Mouse (Mus musculus) limb, embryonic 15.5 days (tissue): Measurements from ENCODE around the gene Suds3. TPM values are rescaled to one million over a fixed set of nuclear protein-coding genes. Genes with fewer than 3 reads are reported as not detected.
A peak's percentile ranks its signal among the peaks of the same experiment; 100 is the strongest.

Experiments used
- ATAC-seq: fragments of 200-750 bp; cut with Nextera tagmentation; 2 replicates; pipeline ENCODE4 v1.8.0; 2017; ENCODE audit warnings: low read depth, moderate TSS enrichment; ENCODE audit not compliant: insufficient number of reproducible peaks, low FRiP score, low TSS enrichment
- H3K27ac ChIP-seq: fragments of 300-500 bp; sonication (generic); 2 replicates; pipeline ENCODE4 v1.5.1; 2015; ENCODE audit warnings: moderate library complexity, mild to moderate bottlenecking, inconsistent platforms
- H3K27me3 ChIP-seq: fragments of 300-500 bp; sonication (generic); 2 replicates; pipeline ENCODE4 v1.6.1; 2015; ENCODE audit warnings: inconsistent platforms
- H3K36me3 ChIP-seq: fragments of 300-500 bp; sonication (generic); 2 replicates; pipeline ENCODE4 v1.6.1; 2015; ENCODE audit warnings: inconsistent platforms
- H3K4me1 ChIP-seq: fragments of 300-500 bp; sonication (generic); 2 replicates; pipeline ENCODE4 v1.6.1; 2015; ENCODE audit warnings: inconsistent platforms
- H3K4me2 ChIP-seq: fragments of 300-500 bp; sonication (generic); 2 replicates; pipeline ENCODE4 v1.6.1; 2015; ENCODE audit warnings: mild to moderate bottlenecking, inconsistent platforms
- H3K4me3 ChIP-seq: fragments of 300-500 bp; sonication (generic); 2 replicates; pipeline ENCODE4 v1.5.1; 2015; ENCODE audit warnings: mild to moderate bottlenecking, inconsistent platforms
- H3K9ac ChIP-seq: fragments of 300-500 bp; sonication (generic); 2 replicates; pipeline ENCODE4 v1.6.1; 2015; ENCODE audit warnings: inconsistent platforms
- H3K9me3 ChIP-seq: fragments of 300-500 bp; sonication (generic); 2 replicates; pipeline ENCODE4 v1.6.1; 2016; ENCODE audit warnings: inconsistent platforms
- WGBS: fragments of 180-500 bp; shearing (Covaris S2); methylation state at CpG from one replicate; pipeline ENCODE4 v1.1.7; 2015; 5-methylcytosine and 5-hydroxymethylcytosine counted together
- polyA plus RNA-seq: library from polyadenylated mRNA; unstranded; fragments of >200 nt; fragmentation: Nextera tagmentation; extraction: Ambion mirVana; gene quantifications from 2 replicates; pipeline ENCODE4 v1.2.1, GENCODE M21; 2015

Suds3 gene
- polyA plus RNA-seq, 1 experiment from 2014 or later, result 68.8 TPM

- no peaks in the 10 kb centered on the region for H3K36me3 ChIP-seq
- peak within 1 kb of the TSS; percentile 91 for H3K4me2 ChIP-seq
- peak; percentile 90 for ATAC-seq
- under 1% methylated on average over 70 of the region's 74 CpGs for WGBS
- H3K4me3 ChIP-seq, result peak within 1 kb of the TSS; percentile 82
- H3K4me1 ChIP-seq, result peaks cover 16% of the 10 kb centered on the region
- H3K9ac ChIP-seq, result peak within 1 kb of the TSS; percentile 50
- H3K27me3 ChIP-seq, result peaks cover 15% of the 10 kb centered on the region
- H3K9me3 ChIP-seq, result no peaks in the 10 kb centered on the region
- peak within 1 kb of the TSS; percentile 3; the same call in 1 of the 2 replicates for H3K27ac ChIP-seq
Observed at GRCm38 (mm10) chr5:117119777-117120488, 4.0 kb upstream of the Suds3 start, which contains the start of gene Taok3. Gene Taok3, plus strand, starts transcription at chr5:117120129.

GRCm38 (mm10) chr5:117118850-117119249, 2.9 kb upstream of the Suds3 start:
- ATAC-seq, result no peak
- H3K9me3 ChIP-seq, result no peaks in the 10 kb centered on the region
- no peak overlapping the region for H3K4me3 ChIP-seq
- H3K27ac ChIP-seq, result no peak overlapping the region
- H3K4me1 ChIP-seq, result peaks cover 25% of the 10 kb centered on the region
- peak overlapping the region; percentile 91; the same call in 1 of the 2 replicates for H3K4me2 ChIP-seq
- H3K27me3 ChIP-seq, result peaks cover 15% of the 10 kb centered on the region
- H3K9ac ChIP-seq, result no peak overlapping the region
- 63% methylated on average over 8 of the region's 8 CpGs for WGBS
- 0 out of 2 replicates have a peak, but pooled peaks cover 1% of the 10 kb centered on the region for H3K36me3 ChIP-seq

- Histone ChIP-seq H3K4me3 (no peak overlapping the region), H3K27ac (no peak overlapping the region), H3K9ac (no peak overlapping the region), H3K9me3 (no peaks in the 10 kb centered on the region), H3K36me3 (peaks cover 7% of the 10 kb centered on the region; the same call in 1 of the 2 replicates), H3K27me3 (peaks cover 15% of the 10 kb centered on the region), H3K4me1 (peaks cover 26% of the 10 kb centered on the region), H3K4me2 (no peak overlapping the region)
- no peak for ATAC-seq
- 85% methylated on average over 2 of the region's 2 CpGs for WGBS
Observed at GRCm38 (mm10) chr5:117118220-117118619, 2.3 kb upstream of the Suds3 start.

GRCm38 (mm10) chr5:117117716-117118115, 1.8 kb upstream of the Suds3 start:
- Histone ChIP-seq H3K4me1 (peaks cover 26% of the 10 kb centered on the region), H3K9me3 (no peaks in the 10 kb centered on the region), H3K4me2 (no peak overlapping the region), H3K9ac (no peak overlapping the region), H3K27me3 (peaks cover 15% of the 10 kb centered on the region), H3K36me3 (peaks cover 10% of the 10 kb centered on the region), H3K27ac (no peak overlapping the region; the same call in 1 of the 2 replicates), H3K4me3 (no peak overlapping the region)
- no peak for ATAC-seq
- 55% methylated on average over 7 of the region's 7 CpGs for WGBS

GRCm38 (mm10) chr5:117117241-117117640, 1.3 kb upstream of the Suds3 start:
- 71% methylated on average over 2 of the region's 2 CpGs for WGBS
- Histone ChIP-seq H3K27ac (no peak overlapping the region; the same call in 1 of the 2 replicates), H3K36me3 (peaks cover 15% of the 10 kb centered on the region), H3K9ac (no peak overlapping the region), H3K27me3 (peaks cover 15% of the 10 kb centered on the region), H3K9me3 (no peaks in the 10 kb centered on the region), H3K4me2 (no peak overlapping the region), H3K4me1 (peaks cover 26% of the 10 kb centered on the region), H3K4me3 (no peak overlapping the region)
- ATAC-seq, result no peak

GRCm38 (mm10) chr5:117116660-117117059, 747 bp upstream of the Suds3 start:
- H3K4me3 ChIP-seq, result no peak overlapping the region
- no peaks in the 10 kb centered on the region for H3K9me3 ChIP-seq
- peaks cover 12% of the 10 kb centered on the region for H3K27me3 ChIP-seq
- no peak for ATAC-seq
- H3K4me2 ChIP-seq, result no peak overlapping the region
- peaks cover 26% of the 10 kb centered on the region for H3K4me1 ChIP-seq
- no peak overlapping the region for H3K9ac ChIP-seq
- H3K36me3 ChIP-seq, result peaks cover 18% of the 10 kb centered on the region
- H3K27ac ChIP-seq, result no peak overlapping the region
- WGBS, result 66% methylated on average over 2 of the region's 2 CpGs

GRCm38 (mm10) chr5:117115193-117115767, 633 bp downstream of the Suds3 start:
- H3K9ac ChIP-seq, result peak overlapping the region; percentile 89
- WGBS, result under 1% methylated on average over 43 of the region's 43 CpGs
- H3K27me3 ChIP-seq, result no peaks in the 10 kb centered on the region
- peak overlapping the region; percentile 98 for H3K4me3 ChIP-seq
- peaks cover 18% of the 10 kb centered on the region for H3K4me1 ChIP-seq
- no peak for ATAC-seq
- peaks cover 30% of the 10 kb centered on the region for H3K36me3 ChIP-seq
- peak overlapping the region; percentile 88 for H3K27ac ChIP-seq
- H3K9me3 ChIP-seq, result no peaks in the 10 kb centered on the region
- H3K4me2 ChIP-seq, result peak overlapping the region; percentile 87

GRCm38 (mm10) chr5:117114581-117115192, 1.2 kb downstream of the Suds3 start:
- peak overlapping the region; percentile 89 for H3K9ac ChIP-seq
- H3K4me3 ChIP-seq, result peak overlapping the region; percentile 98
- no peaks in the 10 kb centered on the region for H3K27me3 ChIP-seq
- 4% methylated on average over 16 of the region's 16 CpGs for WGBS
- peaks cover 33% of the 10 kb centered on the region for H3K36me3 ChIP-seq
- no peaks in the 10 kb centered on the region for H3K9me3 ChIP-seq
- H3K4me1 ChIP-seq, result peaks cover 18% of the 10 kb centered on the region
- peak overlapping the region; percentile 87 for H3K4me2 ChIP-seq
- peak overlapping the region; percentile 88; the same call in 1 of the 2 replicates for H3K27ac ChIP-seq
- no peak for ATAC-seq

- Histone ChIP-seq H3K4me3 (no peak overlapping the region), H3K36me3 (peaks cover 46% of the 10 kb centered on the region), H3K27ac (no peak overlapping the region), H3K27me3 (no peaks in the 10 kb centered on the region), H3K4me2 (no peak overlapping the region), H3K9me3 (no peaks in the 10 kb centered on the region), H3K9ac (no peak overlapping the region), H3K4me1 (peaks cover 15% of the 10 kb centered on the region)
- ATAC-seq, result no peak
- 94% methylated on average over 7 of the region's 7 CpGs for WGBS
Observed at GRCm38 (mm10) chr5:117113330-117113729, 2.6 kb downstream of the Suds3 start.

GRCm38 (mm10) chr5:117111774-117112112, 4.2 kb downstream of the Suds3 start:
- 94% methylated on average over 7 of the region's 7 CpGs for WGBS

GRCm38 (mm10) chr5:117111064-117111773, 4.7 kb downstream of the Suds3 start:
- H3K27me3 ChIP-seq, result no peaks in the 10 kb centered on the region
- H3K9me3 ChIP-seq, result no peaks in the 10 kb centered on the region
- peaks cover 13% of the 10 kb centered on the region for H3K4me1 ChIP-seq
- H3K36me3 ChIP-seq, result peaks cover 66% of the 10 kb centered on the region
- H3K27ac ChIP-seq, result no peak overlapping the region
- H3K9ac ChIP-seq, result no peak overlapping the region
- H3K4me3 ChIP-seq, result no peak overlapping the region
- no peak overlapping the region for H3K4me2 ChIP-seq
- ATAC-seq, result no peak
- WGBS, result 90% methylated on average over 16 of the region's 16 CpGs

More at GRCm38 (mm10) chr5:117111774-117112112, 4.2 kb downstream of the Suds3 start:
- no peak for ATAC-seq
- H3K9ac ChIP-seq, result no peak overlapping the region
- no peaks in the 10 kb centered on the region for H3K9me3 ChIP-seq
- no peaks in the 10 kb centered on the region for H3K27me3 ChIP-seq
- no peak overlapping the region for H3K4me3 ChIP-seq
- H3K4me1 ChIP-seq, result peaks cover 15% of the 10 kb centered on the region
- peaks cover 61% of the 10 kb centered on the region for H3K36me3 ChIP-seq
- H3K27ac ChIP-seq, result no peak overlapping the region
- H3K4me2 ChIP-seq, result no peak overlapping the region
